Mouse (Mus musculus) G1E-ER4 (cell line): Measurements from ENCODE around the gene Tex36. TPM values are rescaled to one million over a fixed set of nuclear protein-coding genes. Genes with fewer than 3 reads are reported as not detected.

Source experiments
- GATA1 ChIP-seq: IDR thresholded peaks from one replicate; pipeline ENCODE4 v1.8.0; 2012; ENCODE audit warnings: low read length, inconsistent platforms
- polyA plus RNA-seq: library from polyadenylated mRNA; stranded (reverse); fragments of >175 nt; gene quantifications from 2 replicates; pipeline ENCODE4 v1.2.3, GENCODE M21; 2012

Tex36 gene
- polyA plus RNA-seq, 1 experiment = not detected

DNA sequence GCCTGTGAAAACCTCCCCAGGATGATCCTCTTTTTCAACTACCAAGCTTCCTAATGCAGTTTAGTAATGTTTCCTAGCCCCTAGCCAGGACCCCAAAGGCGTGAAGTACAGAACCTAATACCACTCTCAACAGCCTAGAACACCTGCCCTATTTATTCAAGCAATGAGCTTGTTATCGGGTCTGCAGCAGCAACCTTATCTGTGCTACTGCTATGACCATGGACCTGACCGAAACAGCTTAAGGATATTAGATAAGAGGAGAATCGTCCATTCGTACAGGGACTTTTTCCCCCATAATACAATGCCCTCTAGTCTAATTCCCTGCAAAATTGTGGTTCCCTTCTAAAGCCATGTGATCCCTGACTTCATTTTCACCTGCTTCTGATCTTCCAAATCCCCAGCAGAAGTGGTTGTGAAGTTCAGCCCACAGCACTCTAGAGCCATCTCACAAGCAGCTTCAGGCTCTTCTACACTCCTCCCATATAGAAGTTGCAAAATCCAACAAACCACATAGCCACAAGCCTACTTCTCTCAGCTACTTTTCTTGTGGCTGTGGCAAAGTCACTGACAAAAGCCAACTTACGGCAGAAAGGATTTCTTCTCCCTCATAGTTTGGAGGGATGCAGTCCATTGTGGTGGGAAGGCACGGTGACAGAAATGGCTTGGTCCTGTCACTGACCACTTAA, 49.5 kb downstream of the Tex36 start:
- no peak for TF ChIP-seq GATA1

DNA sequence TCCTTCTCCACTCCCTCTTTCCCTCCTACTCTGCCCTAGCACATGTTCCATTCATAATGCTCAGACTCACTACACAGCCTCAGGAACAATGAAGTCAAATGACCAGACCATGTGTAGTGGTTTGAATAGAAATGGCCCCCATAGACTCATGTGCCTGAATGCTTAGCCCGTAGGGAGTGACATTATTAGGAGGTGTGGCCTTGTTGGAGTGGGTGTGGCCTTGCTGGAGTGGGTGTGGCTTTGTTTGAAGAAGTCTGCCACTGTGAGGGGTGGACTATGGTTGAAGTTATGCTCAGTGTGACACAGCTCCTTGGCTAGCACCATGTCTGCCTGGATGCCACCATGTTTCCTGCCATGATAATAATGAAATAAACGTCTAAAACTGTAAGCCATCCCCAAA, 51.0 kb downstream of the Tex36 start:
- TF ChIP-seq GATA1 = no peak

DNA sequence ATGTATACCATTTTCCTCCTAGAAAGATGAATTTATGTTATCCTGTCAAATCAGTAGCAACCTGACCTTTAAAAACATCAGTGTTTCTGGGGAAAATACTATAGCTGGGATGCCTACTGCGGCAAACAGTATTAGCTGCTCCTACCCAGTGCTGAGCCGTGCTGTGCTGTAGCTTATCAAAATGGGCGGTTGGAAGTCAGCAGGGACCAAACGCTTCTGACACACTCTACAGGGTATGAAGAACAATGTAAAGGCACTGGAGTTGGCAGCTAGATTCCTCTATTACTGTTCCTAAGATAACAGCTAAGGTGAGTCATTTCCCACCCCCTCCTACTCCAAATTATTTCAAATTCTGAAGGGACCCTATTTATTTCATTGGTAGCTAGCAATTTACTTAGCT, 53.5 kb downstream of the Tex36 start:
- no peak for TF ChIP-seq GATA1

DNA sequence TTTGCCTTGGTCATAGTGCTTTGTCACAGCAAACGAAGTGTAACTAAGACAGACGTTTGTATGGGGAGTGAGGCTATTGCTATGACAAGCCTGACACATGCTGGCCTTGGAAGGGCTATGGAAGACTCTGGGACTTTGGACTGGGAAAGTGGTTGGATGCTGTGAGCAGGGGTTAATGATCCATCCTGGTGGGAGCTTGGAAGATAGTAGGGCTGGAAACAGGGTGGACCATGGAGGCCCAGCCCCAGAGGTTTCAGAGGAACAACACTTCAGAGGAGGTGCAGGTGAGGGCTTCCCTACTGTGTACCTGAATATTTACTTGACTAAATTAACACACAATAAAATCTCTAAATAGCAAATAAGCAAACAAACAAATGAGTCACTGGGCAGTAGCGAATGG, 56.3 kb downstream of the Tex36 start:
- TF ChIP-seq GATA1 = no peak

DNA sequence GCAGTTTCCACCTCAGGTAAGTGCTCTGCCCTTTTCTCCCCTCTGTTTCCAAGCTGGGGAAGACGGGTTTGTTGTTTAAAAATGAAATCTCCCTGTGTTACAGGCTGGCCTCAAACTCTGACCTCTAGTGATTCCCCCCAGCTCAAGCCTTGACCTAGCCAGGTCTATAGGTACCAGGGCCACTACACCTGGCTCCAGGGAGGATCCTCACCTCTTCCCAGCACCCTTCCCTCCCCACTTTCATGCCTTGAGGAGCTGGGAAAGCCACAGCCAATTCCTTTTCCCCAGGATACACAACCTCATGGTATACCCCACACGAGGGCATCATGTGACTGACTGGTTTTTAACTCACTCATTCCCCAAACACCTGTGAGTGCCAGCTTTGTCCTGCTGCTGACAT, 57.0 kb downstream of the Tex36 start:
- no peak for TF ChIP-seq GATA1

DNA sequence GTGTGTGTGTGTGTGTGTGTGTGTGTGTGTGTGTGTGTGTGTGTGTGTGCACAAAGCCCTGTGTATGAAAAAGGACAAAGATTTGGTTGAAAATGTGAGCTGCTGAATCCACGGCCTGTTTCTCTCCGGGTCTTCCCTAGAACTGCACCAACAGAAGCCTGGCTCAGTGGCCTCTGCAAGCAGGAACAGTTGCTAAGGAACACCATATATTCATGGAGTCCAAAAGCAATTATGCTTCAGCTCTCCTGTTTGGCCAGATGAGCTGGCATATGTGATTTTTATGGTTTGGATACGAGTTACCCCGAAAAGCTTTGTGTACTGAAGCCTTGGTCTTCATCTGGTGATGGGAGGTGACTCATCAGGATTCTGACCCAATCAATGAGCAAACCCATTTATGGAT, 58.8 kb downstream of the Tex36 start:
- no peak for TF ChIP-seq GATA1

DNA sequence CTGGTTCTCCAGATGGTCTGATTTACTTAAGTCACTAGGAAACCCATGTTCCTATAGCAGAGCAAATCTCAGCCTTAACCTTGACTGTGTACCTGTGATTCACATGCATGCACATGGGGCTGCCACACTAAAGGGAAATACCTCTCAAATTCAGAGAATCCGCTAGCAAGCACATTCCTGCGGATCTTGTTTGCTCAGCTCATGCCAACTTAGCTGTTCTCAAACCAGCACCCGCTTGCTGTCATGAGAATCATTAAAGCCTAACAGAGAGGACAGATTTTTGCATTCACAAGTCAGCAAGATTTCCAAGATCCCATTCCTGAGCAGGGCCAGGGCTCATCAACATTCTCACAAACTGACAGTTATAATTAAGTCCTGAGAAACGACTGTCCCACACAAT, 64.6 kb downstream of the Tex36 start:
- TF ChIP-seq GATA1 = no peak

Other genes starting within 250 kb of the Tex36 start
- 4.1 and 5.9 TPM in 2 replicates for gene Edrf1, start 35.4 kb upstream of the Tex36 start, polyA plus RNA-seq
- gene Mmp21, start 77.9 kb upstream of the Tex36 start, polyA plus RNA-seq = not detected in 2 replicates
- gene Bccip, start 107.2 kb upstream of the Tex36 start, polyA plus RNA-seq = 123 and 179 TPM in 2 replicates
- 1.7 and 2.7 TPM in 2 replicates for gene Uros, start 107.9 kb upstream of the Tex36 start, polyA plus RNA-seq
- not detected in 2 replicates for gene Fank1, start 174.7 kb upstream of the Tex36 start, polyA plus RNA-seq
- gene Dhx32, start 180.6 kb upstream of the Tex36 start, polyA plus RNA-seq = 6.1 and 10.5 TPM in 2 replicates